Mouse (Mus musculus): ENCODE measurements around the gene Trim12a. TPM values are rescaled to one million over a fixed set of nuclear protein-coding genes. Genes with fewer than 3 reads are reported as not detected.
"Not testable (repeated sequence)": the region's sequence is repeated elsewhere in the genome, so short reads cannot be mapped to it uniquely, and the experiment has no call there.

Trim12a gene
- 4.3 and 6.8 TPM in 2 replicates for polyA plus RNA-seq (2015; fragmentation: Nextera tagmentation; extraction: Ambion mirVana)

GRCm38 (mm10) chr7:104315369-104316080 lies at the start of gene Trim12a:
Gene Trim12a (minus strand): TSS chr7:104315466.
- H3K27me3 ChIP-seq (ENCODE audit: control insufficient read depth, insufficient read depth, low read depth, low read length); H3K4me1 ChIP-seq (replicated peaks; ENCODE audit: control insufficient read depth, insufficient read depth, low read length); H3K27ac ChIP-seq (ENCODE audit: low read length); H3K9me3 ChIP-seq (ENCODE audit: control insufficient read depth, low read length); H3K36me3 ChIP-seq (ENCODE audit: control insufficient read depth, insufficient read depth, low read length): not testable (repeated sequence)
- Histone ChIP-seq H3K4me2 (ENCODE audit: low read depth, low read length) (peak within 1 kb of the TSS; percentile 57), H3K9ac (ENCODE audit: low read length) (peak within 1 kb of the TSS; percentile 56), H3K4me3 (ENCODE audit: low read length) (peak within 1 kb of the TSS; percentile 56)
- WGBS: 17% methylated on average over 4 of the region's 4 CpGs
- ATAC-seq (ENCODE audit: low read depth): peak; percentile 97

- H3K4me1 ChIP-seq (replicated peaks; ENCODE audit: control insufficient read depth, insufficient read depth, low read length): 0 out of 2 replicates have a peak, but pooled peaks cover 2% of the 10 kb centered on the region
- H3K9ac ChIP-seq (ENCODE audit: low read length): no peak overlapping the region
- H3K4me2 ChIP-seq (ENCODE audit: low read depth, low read length): peak overlapping the region; percentile 67
- H3K27me3 ChIP-seq (ENCODE audit: control insufficient read depth, insufficient read depth, low read depth, low read length): no peaks in the 10 kb centered on the region
- H3K4me3 ChIP-seq (ENCODE audit: low read length): peak overlapping the region; percentile 52; the same call in 1 of the 2 replicates
- no peaks in the 10 kb centered on the region for H3K36me3 ChIP-seq (ENCODE audit: control insufficient read depth, insufficient read depth, low read length)
- peak; percentile 26 for ATAC-seq (ENCODE audit: low read depth)
- H3K9me3 ChIP-seq (ENCODE audit: control insufficient read depth, low read length): no peaks in the 10 kb centered on the region
- 63% methylated on average over 2 of the region's 2 CpGs for WGBS
- H3K27ac ChIP-seq (ENCODE audit: low read length): no peak overlapping the region
Measured at GRCm38 (mm10) chr7:104353600-104353967, 38.3 kb upstream of the Trim12a start.

- Histone ChIP-seq H3K9me3 (ENCODE audit: control insufficient read depth, low read length) (no peaks in the 10 kb centered on the region), H3K4me1 (replicated peaks; ENCODE audit: control insufficient read depth, insufficient read depth, low read length) (0 out of 2 replicates have a peak, but pooled peaks cover 2% of the 10 kb centered on the region), H3K27me3 (ENCODE audit: control insufficient read depth, insufficient read depth, low read depth, low read length) (no peaks in the 10 kb centered on the region), H3K9ac (ENCODE audit: low read length) (peak within 1 kb of the TSS; percentile 52), H3K36me3 (ENCODE audit: control insufficient read depth, insufficient read depth, low read length) (no peaks in the 10 kb centered on the region), H3K4me2 (ENCODE audit: low read depth, low read length) (peak within 1 kb of the TSS; percentile 67), H3K27ac (ENCODE audit: low read length) (no peak within 1 kb of the TSS), H3K4me3 (ENCODE audit: low read length) (peak within 1 kb of the TSS; percentile 52)
- 3% methylated on average over 14 of the region's 14 CpGs for WGBS
- peak; percentile 100 for ATAC-seq (ENCODE audit: low read depth)
Measured at GRCm38 (mm10) chr7:104352717-104353599, 37.7 kb upstream of the Trim12a start, which contains the start of gene Trim12c. Gene Trim12c (minus strand): TSS chr7:104353362.

GRCm38 (mm10) chr7:104348043-104348442 lies 32.8 kb upstream of the Trim12a start:
- not testable (repeated sequence) for H3K9me3 ChIP-seq (ENCODE audit: control insufficient read depth, low read length); H3K27ac ChIP-seq (ENCODE audit: low read length); H3K27me3 ChIP-seq (ENCODE audit: control insufficient read depth, insufficient read depth, low read depth, low read length); H3K4me3 ChIP-seq (ENCODE audit: low read length); H3K36me3 ChIP-seq (ENCODE audit: control insufficient read depth, insufficient read depth, low read length); H3K4me2 ChIP-seq (ENCODE audit: low read depth, low read length); H3K9ac ChIP-seq (ENCODE audit: low read length); ATAC-seq (ENCODE audit: low read depth); H3K4me1 ChIP-seq (replicated peaks; ENCODE audit: control insufficient read depth, insufficient read depth, low read length)
- WGBS: 91% methylated on average over 4 of the region's 4 CpGs

- ATAC-seq (ENCODE audit: low read depth); H3K36me3 ChIP-seq (ENCODE audit: control insufficient read depth, insufficient read depth, low read length); H3K4me1 ChIP-seq (replicated peaks; ENCODE audit: control insufficient read depth, insufficient read depth, low read length); H3K4me2 ChIP-seq (ENCODE audit: low read depth, low read length); H3K9ac ChIP-seq (ENCODE audit: low read length); H3K27ac ChIP-seq (ENCODE audit: low read length); H3K4me3 ChIP-seq (ENCODE audit: low read length); H3K27me3 ChIP-seq (ENCODE audit: control insufficient read depth, insufficient read depth, low read depth, low read length); H3K9me3 ChIP-seq (ENCODE audit: control insufficient read depth, low read length): not testable (repeated sequence)
- 84% methylated on average over 2 of the region's 4 CpGs for WGBS
Measured at GRCm38 (mm10) chr7:104340744-104341143, 25.5 kb upstream of the Trim12a start.

GRCm38 (mm10) chr7:104335547-104335946 lies 20.3 kb upstream of the Trim12a start:
- H3K27ac ChIP-seq (ENCODE audit: low read length); ATAC-seq (ENCODE audit: low read depth): not testable (repeated sequence)
- 77% methylated on average over 3 of the region's 3 CpGs for WGBS

GRCm38 (mm10) chr7:104329171-104329570 lies 13.9 kb upstream of the Trim12a start, which contains the start of gene Trim34b:
Gene Trim34b (plus strand): TSS chr7:104329471.
- not testable (repeated sequence) for H3K9me3 ChIP-seq (ENCODE audit: control insufficient read depth, low read length); H3K4me2 ChIP-seq (ENCODE audit: low read depth, low read length); H3K27me3 ChIP-seq (ENCODE audit: control insufficient read depth, insufficient read depth, low read depth, low read length); ATAC-seq (ENCODE audit: low read depth); H3K36me3 ChIP-seq (ENCODE audit: control insufficient read depth, insufficient read depth, low read length); H3K9ac ChIP-seq (ENCODE audit: low read length); H3K4me1 ChIP-seq (replicated peaks; ENCODE audit: control insufficient read depth, insufficient read depth, low read length); H3K27ac ChIP-seq (ENCODE audit: low read length); H3K4me3 ChIP-seq (ENCODE audit: low read length)
- 100% methylated on average over 2 of the region's 2 CpGs for WGBS

More at GRCm38 (mm10) chr7:104335547-104335946, 20.3 kb upstream of the Trim12a start:
- H3K4me2 ChIP-seq (ENCODE audit: low read depth, low read length); H3K9ac ChIP-seq (ENCODE audit: low read length); H3K4me1 ChIP-seq (replicated peaks; ENCODE audit: control insufficient read depth, insufficient read depth, low read length); H3K36me3 ChIP-seq (ENCODE audit: control insufficient read depth, insufficient read depth, low read length); H3K27me3 ChIP-seq (ENCODE audit: control insufficient read depth, insufficient read depth, low read depth, low read length); H3K4me3 ChIP-seq (ENCODE audit: low read length); H3K9me3 ChIP-seq (ENCODE audit: control insufficient read depth, low read length): not testable (repeated sequence)

GRCm38 (mm10) chr7:104322028-104322427 lies 6.8 kb upstream of the Trim12a start:
- no peaks in the 10 kb centered on the region for H3K27me3 ChIP-seq (ENCODE audit: control insufficient read depth, insufficient read depth, low read depth, low read length)
- no peaks in the 10 kb centered on the region for H3K9me3 ChIP-seq (ENCODE audit: control insufficient read depth, low read length)
- no peak overlapping the region for H3K4me2 ChIP-seq (ENCODE audit: low read depth, low read length)
- H3K27ac ChIP-seq (ENCODE audit: low read length): no peak overlapping the region
- 47% methylated on average over 9 of the region's 9 CpGs for WGBS
- no peak overlapping the region for H3K9ac ChIP-seq (ENCODE audit: low read length)
- no peak overlapping the region for H3K4me3 ChIP-seq (ENCODE audit: low read length)
- ATAC-seq (ENCODE audit: low read depth): no peak
- no peaks in the 10 kb centered on the region for H3K36me3 ChIP-seq (ENCODE audit: control insufficient read depth, insufficient read depth, low read length)
- H3K4me1 ChIP-seq (replicated peaks; ENCODE audit: control insufficient read depth, insufficient read depth, low read length): no peaks in the 10 kb centered on the region

- Histone ChIP-seq H3K9ac (ENCODE audit: low read length) (peak overlapping the region; percentile 56), H3K27me3 (ENCODE audit: control insufficient read depth, insufficient read depth, low read depth, low read length) (no peaks in the 10 kb centered on the region), H3K4me3 (ENCODE audit: low read length) (peak overlapping the region; percentile 56), H3K4me1 (replicated peaks; ENCODE audit: control insufficient read depth, insufficient read depth, low read length) (no peaks in the 10 kb centered on the region), H3K27ac (ENCODE audit: low read length) (no peak overlapping the region), H3K36me3 (ENCODE audit: control insufficient read depth, insufficient read depth, low read length) (no peaks in the 10 kb centered on the region), H3K4me2 (ENCODE audit: low read depth, low read length) (peak overlapping the region; percentile 57), H3K9me3 (ENCODE audit: control insufficient read depth, low read length) (no peaks in the 10 kb centered on the region)
- peak; percentile 77 for ATAC-seq (ENCODE audit: low read depth)
- 8% methylated on average over 15 of the region's 15 CpGs for WGBS
Measured at GRCm38 (mm10) chr7:104314796-104315353, 391 bp downstream of the Trim12a start.
